11 mouse cellular contexts compared by ENCODE assay signal in genomic region chr4:119245556-119245955, GRCm38 (mm10). TPM values are rescaled to one million over a fixed set of nuclear protein-coding genes. Genes with fewer than 3 reads are reported as not detected.
DNase-seq lines count a peak whose midpoint lies in the region; ATAC-seq and TF ChIP-seq lines count a peak whose summit lies in the region.
"Had no signal": no experiment of that assay in that cellular context is flagged by ENCODE, and none has a peak within 500 bp of the region (broad histone marks: within the 10 kb centered on the region; RNA-seq: fewer than 3 reads in every experiment).

No protein-coding gene starts in this region.

- peak overlapping the region; percentile 9; the same call in 1 of the 2 replicates for H3K27ac ChIP-seq in limb, embryonic 15.5 days
- no peak overlapping the region for H3K27ac ChIP-seq in limb, embryonic 10.5 days
- no peak overlapping the region for H3K27ac ChIP-seq in thymus, adult 2 months (ENCODE audit: control insufficient read depth, insufficient read depth, low read length)

- H3K4me2 ChIP-seq in limb, embryonic 15.5 days = no peak overlapping the region

- DNase-seq in adrenal gland, postnatal 14 days = peak; percentile 65
- DNase-seq in adrenal gland, adult 18-20 months (ENCODE audit: low spot score in 2 of 2) = no peak
- DNase-seq in limb, embryonic 10.5 days (ENCODE audit: low spot score) = no peak
- peak; percentile 64 to 82 for DNase-seq in left cerebral cortex, adult 9 months (ENCODE audit: low spot score in 2 of 2)
- peak; percentile 59 to 76 for DNase-seq in right cerebral cortex, postnatal 36 days (ENCODE audit: low spot score in 2 of 2)
- no peak for DNase-seq in thymus, adult 2 months
- no peak for DNase-seq in spleen, postnatal 36 days (ENCODE audit: low spot score in 2 of 2)

- TF ChIP-seq CTCF in thymus, adult 2 months (IDR thresholded peaks at IDR 0.05; ENCODE audit: borderline replicate concordance, control insufficient read depth, extremely low read depth, insufficient read depth, low read length, poor library complexity) = no peak

- 63% methylated on average over 7 of the region's 7 CpGs for WGBS in limb, embryonic 15.5 days
- 87% methylated on average over 7 of the region's 7 CpGs for WGBS in limb, embryonic 10.5 days
- WGBS in thymus, adult 2 months = 90% methylated on average over 7 of the region's 7 CpGs

- H3K4me1 ChIP-seq in limb, embryonic 15.5 days = peaks cover 21% of the 10 kb centered on the region
- peaks cover 9% of the 10 kb centered on the region; the same call in 1 of the 2 replicates for H3K4me1 ChIP-seq in limb, embryonic 10.5 days
- peaks cover 17% of the 10 kb centered on the region for H3K4me1 ChIP-seq in thymus, adult 2 months (replicated peaks; ENCODE audit: control insufficient read depth, insufficient read depth, low read length)

- no peak overlapping the region for H3K4me3 ChIP-seq in limb, embryonic 15.5 days
- H3K4me3 ChIP-seq in limb, embryonic 10.5 days = no peak overlapping the region
- no peak overlapping the region for H3K4me3 ChIP-seq in thymus, adult 2 months (ENCODE audit: control insufficient read depth, insufficient read depth, low read length)
- H3K4me3 ChIP-seq: myocyte had no signal

- H3K36me3 ChIP-seq in limb, embryonic 15.5 days = peaks cover 78% of the 10 kb centered on the region
- H3K36me3 ChIP-seq in limb, embryonic 10.5 days = peaks cover 70% of the 10 kb centered on the region
- H3K36me3 ChIP-seq in thymus, adult 2 months (ENCODE audit: control insufficient read depth, insufficient read depth, low read length) = no peaks in the 10 kb centered on the region

- H3K27me3 ChIP-seq in limb, embryonic 15.5 days = no peaks in the 10 kb centered on the region
- no peaks in the 10 kb centered on the region for H3K27me3 ChIP-seq in limb, embryonic 10.5 days (ENCODE audit: low read depth, poor library complexity, severe bottlenecking)
- H3K27me3 ChIP-seq in thymus, adult 2 months (ENCODE audit: control insufficient read depth, insufficient read depth, low read length) = no peaks in the 10 kb centered on the region

- no peaks in the 10 kb centered on the region for H3K9me3 ChIP-seq in limb, embryonic 15.5 days
- H3K9me3 ChIP-seq in limb, embryonic 10.5 days (replicated peaks) = no peaks in the 10 kb centered on the region

- TF ChIP-seq POLR2A in thymus, adult 2 months (IDR thresholded peaks at IDR 0.05; ENCODE audit: control insufficient read depth, extremely low read depth, insufficient read depth, low read length, poor library complexity) = no peak

- H3K9ac ChIP-seq in limb, embryonic 15.5 days = no peak overlapping the region

- no peak for ATAC-seq in limb, embryonic 15.5 days (ENCODE audit: insufficient number of reproducible peaks, low FRiP score, low TSS enrichment, low read depth)

RNA-seq across cellular contexts. Expression of gene Cldn19, which starts 9.7 kb away (rescaled TPM):
- total RNA-seq in adrenal gland, postnatal 14 days (2021) = 0.19 and 0.41 TPM in 2 replicates
- under 1 TPM in 1 of 2 experiments, not detected in 1; 0.06 TPM for total RNA-seq in adrenal gland, adult 18-20 months (2021)
- polyA plus RNA-seq in limb, embryonic 15.5 days (2015; fragmentation: Nextera tagmentation; extraction: Ambion mirVana) = 0.05 and 0.12 TPM in 2 replicates
- not detected in 2 replicates for polyA plus RNA-seq in limb, embryonic 10.5 days (2016; fragmentation: Nextera tagmentation; extraction: Ambion mirVana)
- polyA plus RNA-seq in thymus, adult 2 months (2012; rRNA removed) = 0.18 and 0.50 TPM in 2 replicates
- polyA plus RNA-seq: C2C12; intestine, embryonic 14.5 days had no signal

RNA-seq across cellular contexts. Expression of gene P3h1, which starts 12.8 kb away (rescaled TPM):
- 27.5 and 27.9 TPM in 2 replicates for total RNA-seq in adrenal gland, postnatal 14 days (2021)
- 10 to 100 TPM; 16.0 to 23.5 TPM for total RNA-seq in adrenal gland, adult 18-20 months (2021)
- polyA plus RNA-seq in limb, embryonic 15.5 days (2015; fragmentation: Nextera tagmentation; extraction: Ambion mirVana) = 83.6 and 86.7 TPM in 2 replicates
- polyA plus RNA-seq in limb, embryonic 10.5 days (2016; fragmentation: Nextera tagmentation; extraction: Ambion mirVana) = 12.7 and 16.0 TPM in 2 replicates
- polyA plus RNA-seq in thymus, adult 2 months (2012; rRNA removed) = 8.8 and 9.9 TPM in 2 replicates

RNA-seq across cellular contexts. Expression of gene AU022252, which starts 13.0 kb away (rescaled TPM):
- total RNA-seq in adrenal gland, postnatal 14 days (2021) = 24.6 and 30.8 TPM in 2 replicates
- 10 to 100 TPM; 22.8 to 33.3 TPM for total RNA-seq in adrenal gland, adult 18-20 months (2021)
- 35.3 and 35.4 TPM in 2 replicates for polyA plus RNA-seq in limb, embryonic 15.5 days (2015; fragmentation: Nextera tagmentation; extraction: Ambion mirVana)
- 38.1 and 43.3 TPM in 2 replicates for polyA plus RNA-seq in limb, embryonic 10.5 days (2016; fragmentation: Nextera tagmentation; extraction: Ambion mirVana)
- polyA plus RNA-seq in thymus, adult 2 months (2012; rRNA removed) = 9.6 and 9.8 TPM in 2 replicates

RNA-seq across cellular contexts. Expression of gene Tmem269, which starts 27.5 kb away (rescaled TPM):
- 0.30 TPM in 1 of 2 replicates, not detected in the other for total RNA-seq in adrenal gland, postnatal 14 days (2021)
- not detected for total RNA-seq in adrenal gland, adult 18-20 months (2021)
- polyA plus RNA-seq in limb, embryonic 15.5 days (2015; fragmentation: Nextera tagmentation; extraction: Ambion mirVana) = not detected in 2 replicates
- not detected in 2 replicates for polyA plus RNA-seq in limb, embryonic 10.5 days (2016; fragmentation: Nextera tagmentation; extraction: Ambion mirVana)
- polyA plus RNA-seq in thymus, adult 2 months (2012; rRNA removed) = not detected in 2 replicates
- polyA plus RNA-seq: C2C12; intestine, embryonic 14.5 days had no signal

RNA-seq across cellular contexts. Expression of gene Ybx1, which starts 48.8 kb away (rescaled TPM):
- total RNA-seq in adrenal gland, postnatal 14 days (2021) = 620 and 697 TPM in 2 replicates
- total RNA-seq in adrenal gland, adult 18-20 months (2021) = 100 to 1,000 TPM; 714 to 717 TPM
- polyA plus RNA-seq in limb, embryonic 15.5 days (2015; fragmentation: Nextera tagmentation; extraction: Ambion mirVana) = 488 and 527 TPM in 2 replicates
- 1,026 and 1,071 TPM in 2 replicates for polyA plus RNA-seq in limb, embryonic 10.5 days (2016; fragmentation: Nextera tagmentation; extraction: Ambion mirVana)
- 156 and 199 TPM in 2 replicates for polyA plus RNA-seq in thymus, adult 2 months (2012; rRNA removed)

Comparison
In these comparisons a context has a peak if more than half of its experiments do, and no peak if none do; other contexts are left out.
1. DNase-seq: peak in adrenal gland, postnatal 14 days (single experiment), left cerebral cortex, adult 9 months (2 of 2) and right cerebral cortex, postnatal 36 days (2 of 2); none in adrenal gland, adult 18-20 months (0 of 2), limb, embryonic 10.5 days (single experiment), thymus, adult 2 months (single experiment) and spleen, postnatal 36 days (0 of 2).